Mouse (Mus musculus) ES-CJ7 (cell line): ENCODE data around the gene Man2c1.

ENCODE experiments used
- DNase-seq: peaks from one replicate; pipeline ENCODE4 v3.0.0; 2011; ENCODE audit warnings: low read depth, low spot score

Man2c1 gene

DNA sequence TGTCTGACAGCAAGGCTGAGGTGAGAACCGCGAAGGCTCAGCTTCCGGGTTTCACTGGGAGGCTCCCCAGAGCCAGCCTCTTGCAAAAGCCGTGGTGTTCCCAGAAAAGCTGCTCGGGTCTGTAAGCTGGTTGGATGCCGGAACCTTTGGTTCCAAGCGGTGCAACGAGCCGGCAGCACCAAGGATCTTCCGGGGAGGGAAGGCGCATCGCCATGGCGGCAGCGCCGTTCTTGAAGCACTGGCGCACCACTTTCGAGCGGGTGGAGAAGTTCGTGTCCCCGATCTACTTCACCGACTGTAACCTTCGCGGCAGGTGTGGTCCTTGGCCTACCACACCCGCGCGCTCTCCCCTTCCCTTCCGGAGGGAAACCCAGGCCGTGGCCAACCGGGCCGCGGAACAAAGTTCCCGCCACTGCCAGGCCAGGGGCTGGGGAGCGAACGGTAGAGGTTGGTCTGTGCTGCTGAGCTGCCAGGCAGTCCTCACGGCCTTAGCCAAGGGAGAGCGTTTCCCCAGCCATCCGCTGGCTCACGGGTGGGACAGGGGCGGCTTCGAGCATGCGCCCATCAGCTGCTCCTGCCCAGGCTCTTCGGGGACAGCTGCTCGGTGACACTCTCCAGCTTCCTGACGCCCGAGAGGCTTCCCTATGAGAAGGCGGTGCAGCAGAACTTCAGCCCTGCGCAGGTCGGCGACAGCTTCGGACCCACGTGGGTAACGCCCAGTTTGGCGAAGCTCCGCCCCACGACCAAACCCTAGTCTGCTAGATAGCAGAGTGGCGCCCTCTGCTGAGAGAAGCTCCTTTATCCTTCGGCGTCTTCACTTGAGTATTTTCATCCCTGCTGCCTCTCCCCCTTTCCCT is at the start of gene Man2c1:
Gene Man2c1, plus strand, starts transcription at position 114 of the 857 bp plus-strand sequence.
- peak; percentile 97 for DNase-seq

DNA sequence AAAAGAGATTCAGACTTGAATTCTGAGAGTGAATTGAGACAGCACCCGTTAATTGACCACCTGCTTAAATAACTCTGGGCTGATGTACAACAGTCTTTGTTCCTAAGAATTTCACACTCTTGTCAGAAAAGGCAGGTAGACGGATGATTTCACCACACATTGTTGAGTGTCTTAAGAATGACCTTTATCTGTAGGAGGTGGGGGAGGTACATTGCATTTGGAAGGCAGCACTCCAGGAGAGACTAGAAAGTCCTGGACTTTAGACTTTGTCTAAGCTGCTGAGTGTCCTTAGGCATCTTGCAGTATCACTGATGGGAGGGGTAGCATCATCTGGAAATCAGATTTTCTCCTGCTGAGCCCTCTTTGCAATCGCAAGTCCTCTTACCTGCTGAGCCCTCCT is 48.3 kb upstream of the Man2c1 start:
- no peak for DNase-seq

DNA sequence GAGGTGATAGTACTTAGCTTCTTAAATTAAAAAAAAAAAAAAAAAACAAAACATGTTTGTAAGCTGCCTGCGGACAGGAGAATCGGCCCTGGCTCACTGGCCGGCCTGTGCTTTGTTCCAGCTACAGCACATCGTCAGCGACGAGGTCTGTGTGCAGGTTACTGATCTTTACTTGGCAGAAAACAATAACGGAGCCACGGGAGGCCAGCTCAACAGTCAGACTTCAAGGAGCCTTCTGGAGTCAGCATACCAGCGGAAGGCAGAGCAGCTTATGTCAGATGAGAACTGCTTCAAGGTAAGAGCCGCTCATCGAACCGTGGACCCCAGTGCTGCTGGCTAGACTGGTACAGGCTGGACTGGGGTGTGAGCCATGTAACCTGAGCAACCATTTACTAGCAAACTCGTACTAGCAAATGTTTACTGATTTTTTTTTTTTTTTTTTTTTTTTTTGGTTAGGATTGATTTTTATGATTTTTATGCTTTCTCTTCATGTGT is 13.2 kb upstream of the Man2c1 start:
- peak; percentile 45 for DNase-seq

DNA sequence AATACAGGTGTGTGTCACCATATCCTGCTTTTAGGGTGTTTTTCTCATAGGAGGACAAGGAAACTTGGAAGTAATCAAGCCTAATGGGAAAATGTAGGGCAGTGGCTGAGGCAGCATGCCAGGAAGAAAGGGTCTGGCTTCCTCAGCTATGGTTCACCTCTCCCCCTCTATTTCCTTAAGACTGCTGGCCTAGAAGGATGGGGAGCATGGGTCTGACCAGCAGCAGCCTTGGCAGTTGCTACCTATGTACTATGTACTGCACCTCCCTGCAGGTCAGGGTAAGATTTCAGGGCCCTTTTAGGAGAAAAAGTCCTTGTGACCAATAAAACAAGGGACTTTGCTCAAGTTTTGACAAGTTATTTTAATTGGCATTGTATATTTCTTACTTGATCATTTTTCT is 849 bp upstream of the Man2c1 start:
- no peak for DNase-seq

DNA sequence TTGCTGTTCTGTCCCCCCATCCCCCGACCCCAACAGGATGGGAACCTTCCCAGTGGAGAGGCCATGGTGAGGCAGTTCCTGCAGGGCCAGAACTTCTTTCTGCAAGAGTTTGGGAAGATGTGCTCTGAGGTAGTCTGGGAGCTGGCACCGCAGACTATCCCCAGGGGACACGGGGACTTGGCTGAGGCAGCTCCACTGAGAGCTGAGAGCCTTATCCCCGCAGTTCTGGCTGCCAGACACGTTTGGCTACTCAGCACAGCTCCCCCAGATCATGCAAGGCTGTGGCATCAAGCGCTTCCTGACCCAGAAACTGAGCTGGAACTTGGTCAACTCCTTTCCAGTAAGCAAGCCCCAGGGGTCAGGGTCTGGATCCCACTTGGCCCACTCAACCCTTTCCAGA is 6.8 kb downstream of the Man2c1 start:
- DNase-seq, result no peak

DNA sequence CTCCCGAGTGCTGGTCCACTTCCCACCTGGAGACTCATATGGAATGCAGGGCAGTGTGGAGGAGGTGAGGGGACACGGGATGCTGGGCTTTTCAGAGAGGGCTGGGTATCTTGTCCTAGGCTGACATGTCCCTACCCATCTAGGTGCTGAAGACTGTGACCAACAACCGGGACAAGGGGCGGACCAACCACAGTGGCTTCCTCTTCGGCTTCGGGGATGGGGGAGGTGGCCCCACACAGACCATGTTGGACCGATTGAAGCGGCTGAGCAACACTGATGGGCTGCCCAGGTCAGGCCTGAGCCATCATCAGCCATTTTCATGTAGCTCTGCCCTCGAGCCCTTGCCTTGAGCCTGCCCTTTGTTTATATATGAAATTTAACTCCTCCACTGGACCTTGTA is 7.3 kb downstream of the Man2c1 start:
- DNase-seq, result no peak

DNA sequence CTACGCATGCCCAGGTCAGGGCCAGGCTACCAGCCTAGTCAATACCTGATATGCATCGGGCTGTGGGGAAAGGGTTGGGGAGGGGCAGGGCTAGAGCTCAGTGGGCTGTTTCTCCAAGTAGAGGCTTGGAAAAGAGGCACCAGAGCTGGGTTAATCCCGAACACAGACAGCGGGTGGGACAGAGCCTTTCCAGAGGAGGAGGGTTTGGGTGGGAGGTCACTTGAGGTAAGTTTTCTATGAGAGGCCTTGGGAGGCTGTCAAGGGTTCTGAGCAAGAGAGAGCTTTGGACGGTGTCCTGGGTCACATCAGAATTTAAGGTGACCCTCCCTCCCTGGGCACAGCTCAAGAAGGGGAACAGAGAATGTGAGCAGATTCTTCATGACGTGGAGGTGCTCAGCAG is 8.0 kb downstream of the Man2c1 start:
- no peak for DNase-seq

DNA sequence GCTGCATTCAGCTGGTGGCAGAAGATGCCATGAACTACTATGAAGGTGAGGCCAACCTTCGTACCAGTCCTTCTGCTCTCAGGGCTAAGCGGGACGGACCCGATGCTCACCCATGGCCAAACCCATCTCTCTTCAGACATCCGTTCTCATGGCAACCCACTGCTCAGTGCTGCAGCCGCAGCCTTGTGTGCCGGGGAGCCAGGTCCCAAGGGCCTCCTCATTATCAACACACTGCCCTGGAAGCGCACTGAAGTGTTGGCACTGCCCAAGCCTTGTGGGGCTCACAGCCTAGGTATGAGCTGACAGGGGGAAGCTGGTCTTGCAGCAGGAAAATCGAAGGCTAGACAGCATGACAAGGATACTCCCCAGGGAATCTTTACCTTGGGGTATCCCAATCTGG is 8.6 kb downstream of the Man2c1 start:
- no peak for DNase-seq

DNA sequence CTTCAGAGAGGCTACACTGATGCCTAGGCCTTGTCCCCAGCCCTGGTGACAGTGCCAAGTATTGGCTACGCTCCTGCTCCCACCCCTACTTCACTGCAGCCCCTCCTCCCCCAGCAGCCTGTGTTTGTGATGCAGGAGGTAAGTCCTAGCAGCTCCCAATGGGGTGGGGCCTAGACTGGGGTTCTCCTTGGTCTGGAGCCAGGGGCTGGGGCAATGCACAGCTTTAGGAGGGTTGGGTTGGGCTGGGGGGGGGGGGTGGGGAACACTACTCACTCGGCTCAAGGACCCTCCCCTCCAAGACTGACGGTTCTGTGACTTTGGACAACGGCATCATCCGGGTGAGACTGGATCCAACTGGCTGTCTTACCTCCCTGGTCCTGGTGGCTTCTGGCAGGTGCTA is 9.1 kb downstream of the Man2c1 start:
- DNase-seq, result peak; percentile 81

DNA sequence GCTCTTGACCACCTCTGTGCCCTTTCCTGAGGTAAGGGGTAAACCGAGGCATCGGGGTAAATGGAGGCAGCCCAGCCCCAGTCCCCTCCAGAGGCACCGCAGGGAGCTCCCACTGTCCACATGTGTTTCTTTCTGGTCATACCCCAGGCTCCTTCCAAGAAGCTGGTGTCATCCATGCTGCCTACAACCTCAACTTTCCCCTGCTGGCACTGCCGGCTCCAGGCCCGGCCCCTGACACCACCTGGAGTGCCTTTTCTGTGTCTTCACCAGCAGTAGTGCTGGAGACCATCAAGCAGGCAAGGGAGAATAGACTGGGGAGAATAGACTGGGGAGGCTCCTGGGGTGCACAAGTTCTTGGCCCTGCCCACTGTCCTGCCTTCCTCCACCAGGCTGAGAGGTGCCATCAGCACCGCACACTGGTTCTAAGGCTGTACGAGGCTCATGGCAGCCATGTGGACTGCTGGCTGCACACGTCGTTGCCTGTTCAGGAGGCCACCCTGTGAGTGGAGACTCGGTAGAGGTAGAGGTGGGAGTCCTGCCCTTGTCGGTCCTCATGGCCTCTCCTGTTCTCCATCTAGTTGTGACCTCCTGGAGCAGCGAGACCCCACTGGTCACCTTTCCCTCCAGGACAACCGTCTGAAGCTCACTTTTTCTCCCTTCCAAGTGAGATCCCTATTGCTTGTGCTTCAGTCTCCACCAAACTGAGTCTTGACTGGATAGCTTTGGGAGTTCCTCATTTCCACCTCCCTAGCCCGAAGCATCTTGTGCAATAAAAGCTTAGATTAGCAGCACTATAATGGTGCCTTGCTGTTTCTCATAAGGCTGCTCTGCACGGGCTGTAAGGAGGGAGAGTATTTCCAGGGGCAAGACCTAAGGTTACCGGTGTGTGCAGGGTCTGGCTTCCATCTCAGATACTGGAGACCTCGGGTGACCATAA is 11.2 kb downstream of the Man2c1 start:
- no peak for DNase-seq

DNA sequence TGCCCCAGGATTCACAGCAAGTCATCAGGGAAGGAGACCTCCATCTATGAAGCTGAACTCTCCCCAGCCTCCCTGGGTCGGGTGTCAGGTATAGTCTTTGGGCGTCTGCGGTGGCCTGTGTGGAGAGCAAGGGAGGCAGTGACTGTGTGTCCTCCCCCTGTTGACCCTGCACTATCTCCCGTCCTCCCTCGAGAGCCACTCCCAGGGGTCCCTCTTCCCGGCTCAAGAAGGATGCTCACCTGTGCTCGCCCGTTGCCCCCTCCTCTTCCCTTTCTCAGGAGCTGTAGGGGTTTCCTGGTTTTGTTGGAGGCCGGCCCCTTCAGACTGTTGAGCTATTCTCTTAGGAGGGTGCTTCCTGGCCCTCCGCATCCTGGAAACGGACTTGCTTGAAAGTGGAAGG is 12.7 kb downstream of the Man2c1 start:
- no peak for DNase-seq

DNA sequence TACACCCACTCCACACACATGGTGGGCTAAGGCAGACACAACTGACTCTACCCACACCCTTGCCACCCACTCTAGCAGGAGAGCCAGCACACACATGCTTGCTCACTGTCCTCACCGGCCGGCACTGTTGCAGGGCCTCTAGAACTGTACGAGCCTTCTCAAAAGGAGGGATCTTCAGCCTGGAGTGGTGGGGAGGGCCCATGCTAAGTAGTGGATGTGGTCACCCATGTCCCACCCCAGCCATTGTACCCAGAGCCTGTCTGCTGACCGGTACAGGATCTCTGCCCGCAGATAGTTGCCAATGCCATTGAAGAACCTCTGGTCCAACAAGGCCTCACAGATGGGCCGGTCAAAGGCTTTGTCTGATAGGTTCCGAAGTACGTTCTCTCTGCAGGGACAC is 14.3 kb downstream of the Man2c1 start:
- no peak for DNase-seq

DNA sequence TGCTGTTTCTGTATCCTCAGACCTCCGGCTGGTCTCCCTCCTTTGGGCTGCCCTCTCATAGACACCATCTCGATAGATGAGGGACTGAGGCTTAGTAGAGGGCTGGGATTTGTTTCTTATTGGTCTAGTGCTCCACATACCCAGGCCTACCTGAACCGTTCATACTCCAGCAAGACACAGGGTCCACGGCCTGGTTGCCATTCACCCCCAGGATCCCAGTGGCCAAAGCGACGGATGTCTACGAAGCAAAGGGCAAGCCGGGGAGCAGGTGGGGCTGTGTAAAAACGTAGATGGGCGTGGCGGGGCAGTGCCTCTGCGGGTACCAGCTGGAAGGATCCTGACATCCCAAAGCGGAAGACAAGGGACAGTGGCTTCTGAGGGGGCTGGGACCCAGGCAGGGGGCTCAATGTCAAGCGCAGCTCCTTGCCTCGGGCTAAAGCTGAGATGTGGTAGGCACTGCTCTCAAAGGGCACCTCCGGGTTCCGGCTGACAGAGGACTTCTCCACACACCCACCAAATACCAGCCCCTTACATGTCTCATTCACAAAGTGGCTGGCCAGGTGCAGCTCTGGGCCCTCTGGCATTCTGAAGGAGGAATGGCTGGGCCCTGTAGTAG is 16.1 kb downstream of the Man2c1 start:
- no peak for DNase-seq

DNA sequence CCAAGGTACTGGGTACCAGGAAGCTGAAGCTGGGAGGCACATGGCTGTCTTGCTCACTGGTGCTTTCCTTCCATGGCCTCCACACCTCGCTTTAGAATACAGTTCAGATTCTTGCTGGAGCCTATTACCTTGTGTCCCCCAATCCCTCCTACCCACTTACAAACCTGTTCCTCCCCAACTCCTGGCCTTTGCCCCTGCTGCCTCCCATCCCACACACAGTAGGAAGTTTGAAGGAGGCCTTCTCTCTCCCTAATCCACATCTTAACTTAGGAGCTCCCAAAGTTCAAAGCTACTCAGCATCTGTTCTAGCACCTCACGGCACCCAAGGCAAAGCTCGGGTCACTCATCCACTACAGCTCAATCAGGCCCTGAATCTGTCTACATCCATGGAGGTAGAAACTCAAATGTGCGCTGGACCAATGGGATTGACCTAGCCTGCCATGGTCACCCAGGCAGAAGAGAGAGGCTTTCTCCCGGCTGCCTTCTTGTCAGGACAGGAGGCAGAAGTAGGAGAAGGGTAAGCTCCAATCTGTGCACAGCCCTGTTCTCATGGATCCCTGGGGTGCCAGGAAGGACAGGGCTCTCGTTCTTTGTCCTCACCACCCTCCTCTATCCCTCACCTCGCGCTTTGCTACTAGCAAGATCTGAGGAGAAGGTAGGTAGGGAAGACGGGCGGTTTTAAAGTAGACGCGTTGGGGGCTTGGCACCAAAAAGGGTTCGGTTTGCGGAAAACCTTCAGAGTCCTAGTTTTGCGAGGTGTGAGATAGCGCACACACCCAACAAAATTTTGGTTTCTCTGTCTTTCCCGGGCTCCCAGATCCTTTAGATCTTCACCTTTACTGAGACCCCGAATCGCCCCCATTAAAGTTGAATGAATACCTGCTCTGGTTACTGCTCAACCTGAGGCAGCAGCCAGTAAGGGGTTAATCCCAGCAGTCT is 17.0 kb downstream of the Man2c1 start:
- DNase-seq, result no peak

DNA sequence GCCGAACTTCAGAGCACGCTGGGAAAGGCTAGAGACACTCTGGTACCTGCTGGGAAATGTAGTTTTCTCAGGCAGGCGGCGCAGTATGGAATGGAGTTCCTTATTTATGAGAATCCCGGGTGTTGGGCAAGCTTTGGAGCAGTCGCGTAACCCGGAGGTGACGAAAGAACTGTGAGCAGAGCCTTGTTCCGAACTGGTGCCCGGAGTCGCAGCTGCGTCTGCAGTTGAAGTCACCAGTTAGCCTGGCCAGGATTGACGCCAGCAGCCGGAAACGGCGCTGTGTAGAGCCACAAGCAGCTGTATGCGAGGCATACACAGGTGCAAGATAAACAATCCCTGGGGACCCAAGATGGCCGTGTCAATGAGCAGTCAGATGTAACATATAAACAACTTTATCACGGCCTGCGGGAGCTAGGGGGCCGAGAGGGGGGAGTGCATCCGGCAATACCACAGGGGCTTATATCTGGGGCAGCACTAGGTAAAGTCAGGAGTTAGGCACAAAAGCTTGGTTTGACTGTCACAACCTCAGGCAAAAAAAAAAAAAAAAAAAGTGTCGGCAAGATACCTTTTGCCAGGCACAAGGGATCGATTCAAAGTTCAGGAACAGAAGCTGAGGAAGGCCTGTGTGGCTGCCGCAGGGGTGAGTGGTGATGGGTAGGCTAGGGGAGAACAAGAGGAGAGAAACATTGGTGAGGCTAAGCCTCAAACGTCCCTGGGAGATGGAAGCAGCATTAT is 17.8 kb downstream of the Man2c1 start, which contains the start of gene Neil1:
Gene Neil1, minus strand, starts transcription at position 162 of the 735 bp plus-strand sequence.
- DNase-seq, result peak; percentile 92

DNA sequence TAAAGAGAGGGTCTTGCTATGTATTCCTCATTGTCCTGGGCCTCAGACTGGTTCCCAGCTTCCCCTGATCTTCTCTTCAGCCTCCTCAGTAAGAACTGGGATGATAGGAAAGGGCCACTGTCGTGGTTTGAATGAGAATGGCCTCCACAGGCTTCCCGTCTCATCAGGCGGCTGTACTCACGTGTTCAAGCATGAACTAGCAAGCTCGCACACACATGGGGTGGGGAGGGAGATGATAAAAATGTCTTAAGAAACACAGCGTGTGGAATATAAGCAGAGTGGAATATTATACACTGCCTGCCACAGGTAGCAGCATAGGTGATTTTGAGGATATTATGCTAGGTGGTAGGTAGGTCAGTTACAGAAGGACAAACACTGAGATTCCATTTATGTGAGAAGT is 18.5 kb downstream of the Man2c1 start:
- DNase-seq, result no peak

DNA sequence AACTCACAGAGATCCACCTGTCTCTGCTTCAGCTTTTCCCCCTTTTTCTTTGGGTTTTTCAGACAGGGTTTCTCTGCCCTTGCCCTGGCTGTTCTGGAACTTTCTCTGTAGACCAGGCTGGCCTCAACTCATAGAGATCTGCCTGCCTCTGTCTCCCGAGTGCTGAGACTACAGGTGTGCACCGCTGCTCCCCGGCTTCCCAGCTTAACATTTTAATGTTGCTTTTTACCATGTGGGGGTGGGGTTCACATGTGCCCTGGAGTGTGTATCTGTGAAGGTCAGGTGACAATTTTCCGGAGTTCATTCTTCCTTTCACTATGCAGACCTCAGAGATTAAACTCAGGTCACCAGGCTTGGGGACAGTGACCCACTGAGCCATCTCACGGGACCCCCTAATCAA is 19.7 kb downstream of the Man2c1 start:
- no peak for DNase-seq

DNA sequence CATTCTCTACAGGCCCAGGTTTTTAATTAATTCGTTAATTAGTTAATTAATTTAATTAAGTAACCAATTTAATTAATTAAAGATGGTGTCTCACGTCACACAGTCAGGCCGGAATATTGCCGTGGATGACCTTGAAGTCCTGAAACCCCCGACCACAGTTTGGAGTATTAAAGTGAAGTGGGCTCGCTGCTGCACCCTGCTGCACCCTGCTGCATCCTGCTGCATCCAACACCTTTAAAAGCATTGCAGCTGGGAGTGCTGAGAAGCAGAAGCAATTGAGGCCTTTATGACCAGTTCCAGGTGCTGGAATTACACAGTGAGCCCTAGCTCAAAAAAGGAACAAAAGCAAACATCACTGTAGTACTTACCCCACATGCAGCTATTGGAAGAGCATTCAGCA is 21.8 kb downstream of the Man2c1 start:
- peak; percentile 21 for DNase-seq

DNA sequence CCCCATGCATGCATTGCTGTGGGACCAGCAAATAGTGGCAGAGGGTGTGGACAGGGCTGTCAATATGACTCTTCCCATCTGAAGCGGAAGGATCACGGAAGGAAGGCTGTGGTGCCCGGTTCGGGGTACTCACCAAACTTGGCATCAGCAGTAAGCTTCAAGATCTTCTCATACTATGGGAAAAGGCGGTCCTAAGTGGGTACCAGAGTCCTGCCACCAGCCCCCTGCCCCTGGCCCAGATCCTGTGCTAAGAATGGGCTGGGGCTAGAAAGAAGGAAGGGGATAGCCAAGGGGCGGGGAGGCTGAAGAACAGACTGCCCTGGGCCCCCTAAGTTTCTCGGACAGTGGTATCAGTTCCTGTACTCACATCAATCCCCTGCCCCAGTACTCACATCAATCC is 25.9 kb downstream of the Man2c1 start:
- DNase-seq, result no peak

DNA sequence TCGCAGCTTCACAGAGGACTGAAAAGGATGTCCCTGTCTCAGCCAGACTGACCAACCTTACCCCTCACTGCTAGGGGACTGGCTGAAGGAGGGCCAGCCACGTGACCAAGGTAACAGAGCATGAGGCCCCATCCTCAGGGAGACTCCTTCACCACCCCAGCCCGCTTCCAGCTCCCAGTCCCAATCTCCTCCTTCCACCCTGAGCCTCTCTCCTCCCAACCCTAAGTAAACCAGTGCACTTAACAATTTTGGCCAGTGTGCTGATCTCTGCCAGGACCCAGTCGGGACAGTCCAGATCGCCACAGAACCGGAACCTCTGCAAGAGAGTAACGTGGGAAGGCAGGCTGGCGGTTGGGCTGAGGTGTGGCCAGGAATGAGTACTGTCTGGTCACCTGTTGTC is 26.3 kb downstream of the Man2c1 start:
- DNase-seq, result no peak
